Mouse (Mus musculus): ENCODE results near the gene Btbd17. TPM values are rescaled to one million over a fixed set of nuclear protein-coding genes. Genes with fewer than 3 reads are reported as not detected.

Btbd17 gene
- total RNA-seq, 2 experiments from 2014 or later, result 27.8 to 30.9 TPM

DNA sequence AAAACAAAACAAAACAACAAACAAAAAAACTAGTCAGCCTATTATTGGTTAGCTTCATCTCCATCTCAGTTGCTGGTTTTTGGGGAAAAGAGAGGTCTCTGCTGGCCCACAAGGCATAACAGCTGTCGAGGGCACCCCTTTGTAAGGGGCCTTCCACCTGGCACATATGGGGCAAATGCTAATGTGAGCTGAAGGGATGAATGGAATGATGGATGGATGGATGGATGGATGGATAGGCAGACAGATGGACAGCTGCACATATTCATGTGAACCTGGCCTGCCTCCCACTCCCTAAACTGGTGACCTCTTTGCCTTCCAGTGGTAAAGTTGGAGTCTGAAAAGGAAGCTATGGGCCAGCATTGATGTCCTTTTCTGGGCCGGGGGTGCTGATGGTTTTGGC, 11.3 kb upstream of the Btbd17 start:
- no peak for DNase-seq (ENCODE audit: extremely low spot score in 1 of 2, low spot score in 1 of 2)

DNA sequence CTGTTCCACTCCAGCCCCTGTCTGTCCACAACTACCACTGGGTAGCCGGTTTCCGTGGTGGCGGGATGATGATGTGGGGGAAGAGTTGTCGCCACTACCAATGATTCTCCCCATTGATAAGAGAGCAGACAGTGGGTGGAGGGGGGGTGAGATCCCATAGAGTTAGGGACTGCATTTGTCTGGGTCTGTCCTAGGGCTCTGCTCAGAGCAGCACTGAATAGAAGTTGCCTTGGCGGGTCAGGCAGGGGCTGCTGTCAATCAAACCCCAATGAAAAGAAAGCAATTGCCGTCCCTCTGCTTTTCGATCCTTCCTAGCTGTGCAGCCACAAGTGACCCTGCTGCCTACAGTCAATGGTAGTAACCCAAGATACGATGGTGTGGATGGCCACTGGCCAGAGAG, 8.2 kb upstream of the Btbd17 start:
- DNase-seq (ENCODE audit: extremely low spot score in 1 of 2, low spot score in 1 of 2), result no peak

GRCm38 (mm10) chr11:114802540-114803267, 7.0 kb upstream of the Btbd17 start:
- DNase-seq (ENCODE audit: extremely low spot score in 1 of 2, low spot score in 1 of 2), result no peak

- DNase-seq (ENCODE audit: extremely low spot score in 1 of 2, low spot score in 1 of 2), result no peak
Measured at GRCm38 (mm10) chr11:114801906-114802305, 6.2 kb upstream of the Btbd17 start.

GRCm38 (mm10) chr11:114798624-114799023, 2.9 kb upstream of the Btbd17 start, which contains the start of gene Gpr142:
Gpr142 (plus strand) TSS chr11:114798924.
- no peak for DNase-seq (ENCODE audit: extremely low spot score in 1 of 2, low spot score in 1 of 2)

GRCm38 (mm10) chr11:114797981-114798380, 2.2 kb upstream of the Btbd17 start:
- no peak for DNase-seq (ENCODE audit: extremely low spot score in 1 of 2, low spot score in 1 of 2)

DNA sequence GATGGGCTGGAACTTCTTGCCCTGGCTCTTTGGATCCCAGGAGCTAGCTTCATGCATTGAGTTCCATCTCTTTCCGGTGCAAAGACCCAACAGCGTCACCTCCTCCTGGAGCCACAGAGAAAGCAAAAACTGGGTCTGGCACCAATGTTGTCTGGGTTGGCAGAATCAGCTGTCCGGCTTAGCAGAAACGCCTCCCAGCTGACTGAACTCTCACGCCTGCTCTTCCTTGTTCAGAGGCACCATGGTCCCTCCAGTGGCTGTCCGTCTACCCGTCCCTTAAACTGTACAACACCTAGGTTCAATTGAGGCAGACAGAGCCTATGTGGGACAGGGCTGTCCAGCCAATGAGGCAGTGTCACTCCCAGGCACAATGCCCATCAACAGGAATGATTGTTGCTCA, 1.4 kb upstream of the Btbd17 start:
- DNase-seq (ENCODE audit: extremely low spot score in 1 of 2, low spot score in 1 of 2), result no peak

GRCm38 (mm10) chr11:114795231-114795746, 456 bp downstream of the Btbd17 start:
- peak; percentile 86 to 89 for DNase-seq (ENCODE audit: extremely low spot score in 1 of 2, low spot score in 1 of 2)

DNA sequence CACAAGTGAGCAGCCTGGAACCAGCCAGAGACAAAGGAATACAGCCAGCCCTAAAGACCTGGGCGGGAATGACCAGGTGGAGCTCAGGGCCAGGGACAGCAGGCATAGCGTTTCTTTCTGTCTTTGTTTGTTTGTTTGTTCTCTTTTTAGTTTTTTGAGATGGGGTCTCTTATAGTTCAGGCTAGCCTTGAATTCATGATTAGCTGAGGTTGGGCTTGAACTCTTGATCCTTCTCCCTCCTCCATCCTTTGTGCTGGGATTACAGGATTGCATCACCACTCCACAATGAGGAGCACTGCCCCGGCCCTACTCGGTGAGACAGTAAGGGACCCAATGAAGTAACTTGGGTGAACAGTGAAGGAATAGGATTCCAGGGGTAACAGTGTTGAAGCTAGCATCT, 1.1 kb downstream of the Btbd17 start:
- DNase-seq (ENCODE audit: extremely low spot score in 1 of 2, low spot score in 1 of 2), result no peak

GRCm38 (mm10) chr11:114793868-114794545, 1.7 kb downstream of the Btbd17 start:
- DNase-seq (ENCODE audit: extremely low spot score in 1 of 2, low spot score in 1 of 2), result no peak

DNA sequence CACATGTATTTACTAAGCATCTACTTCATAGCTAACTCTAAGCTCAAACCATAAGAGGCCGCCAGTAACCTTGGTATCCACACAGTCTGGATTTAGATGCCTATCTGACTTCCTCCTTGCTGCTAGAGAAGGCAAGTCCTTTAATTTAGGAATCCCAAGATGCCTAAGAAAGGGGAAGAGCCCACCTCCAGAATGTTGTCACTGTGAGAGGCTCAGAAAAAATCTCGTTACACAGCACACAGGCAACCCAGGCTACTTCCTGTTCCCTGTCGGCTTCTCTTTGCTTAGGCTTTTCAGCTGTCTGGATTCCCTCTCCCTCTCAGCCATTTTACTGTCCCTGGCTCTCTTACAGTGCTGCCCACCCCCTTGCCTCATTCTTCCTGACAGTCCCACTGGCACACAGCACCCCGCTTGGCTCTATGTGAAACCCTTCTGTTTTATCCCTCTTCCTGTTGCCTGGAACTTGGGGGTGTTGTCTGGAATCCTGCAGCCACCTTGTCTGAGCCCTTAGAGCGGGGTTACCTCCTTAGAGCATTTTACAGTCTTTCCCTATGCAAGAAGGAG, 2.7 kb downstream of the Btbd17 start:
- DNase-seq (ENCODE audit: extremely low spot score in 1 of 2, low spot score in 1 of 2), result no peak

- peak in 1 of 2 experiments; percentile 40 for DNase-seq (ENCODE audit: extremely low spot score in 1 of 2, low spot score in 1 of 2)
Measured at GRCm38 (mm10) chr11:114791891-114792411, 3.8 kb downstream of the Btbd17 start.

GRCm38 (mm10) chr11:114791351-114791889, 4.3 kb downstream of the Btbd17 start:
- no peak for DNase-seq (ENCODE audit: extremely low spot score in 1 of 2, low spot score in 1 of 2)

DNA sequence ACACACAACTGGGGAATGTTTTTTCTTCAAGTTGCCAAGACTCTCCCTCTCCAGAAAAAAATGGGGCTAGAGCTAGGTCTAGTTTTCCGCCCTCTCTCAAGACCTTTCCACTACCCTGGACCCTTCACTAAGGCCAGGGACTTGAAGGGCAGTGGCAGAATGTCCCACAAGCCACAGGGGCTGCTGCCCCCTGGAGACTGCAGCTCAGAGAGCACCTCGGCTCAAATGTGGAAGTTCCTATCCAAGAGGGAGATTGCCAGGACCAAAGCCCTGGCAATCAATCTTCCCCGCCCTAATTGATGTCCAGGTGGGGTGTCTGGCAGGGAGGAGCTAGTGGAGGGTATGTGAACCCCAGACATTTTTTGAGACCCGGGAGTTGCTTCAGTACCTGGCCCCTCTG, 4.9 kb downstream of the Btbd17 start:
- no peak for DNase-seq (ENCODE audit: extremely low spot score in 1 of 2, low spot score in 1 of 2)

DNA sequence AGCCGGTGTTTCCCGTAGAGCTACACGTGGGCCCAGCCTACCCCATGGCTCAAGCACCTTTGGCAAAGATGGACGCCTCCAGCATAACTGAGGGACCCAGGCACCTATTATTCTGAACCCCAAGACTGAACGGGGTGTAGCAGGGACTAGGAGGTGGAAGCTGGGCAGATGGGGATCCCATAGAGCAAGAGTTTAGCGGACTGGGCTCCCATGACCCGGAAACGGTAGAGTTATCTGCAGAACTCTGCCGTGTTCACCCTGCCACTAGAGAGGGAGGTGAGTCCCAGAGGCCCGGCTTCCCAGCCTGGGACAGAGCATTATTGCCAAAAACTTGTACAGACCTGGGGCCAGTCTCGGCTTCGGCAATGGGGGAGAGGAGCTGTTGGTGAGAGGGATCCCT, 5.6 kb downstream of the Btbd17 start:
- DNase-seq (ENCODE audit: extremely low spot score in 1 of 2, low spot score in 1 of 2), result no peak

GRCm38 (mm10) chr11:114789716-114790115, 6.0 kb downstream of the Btbd17 start:
- no peak for DNase-seq (ENCODE audit: extremely low spot score in 1 of 2, low spot score in 1 of 2)

DNA sequence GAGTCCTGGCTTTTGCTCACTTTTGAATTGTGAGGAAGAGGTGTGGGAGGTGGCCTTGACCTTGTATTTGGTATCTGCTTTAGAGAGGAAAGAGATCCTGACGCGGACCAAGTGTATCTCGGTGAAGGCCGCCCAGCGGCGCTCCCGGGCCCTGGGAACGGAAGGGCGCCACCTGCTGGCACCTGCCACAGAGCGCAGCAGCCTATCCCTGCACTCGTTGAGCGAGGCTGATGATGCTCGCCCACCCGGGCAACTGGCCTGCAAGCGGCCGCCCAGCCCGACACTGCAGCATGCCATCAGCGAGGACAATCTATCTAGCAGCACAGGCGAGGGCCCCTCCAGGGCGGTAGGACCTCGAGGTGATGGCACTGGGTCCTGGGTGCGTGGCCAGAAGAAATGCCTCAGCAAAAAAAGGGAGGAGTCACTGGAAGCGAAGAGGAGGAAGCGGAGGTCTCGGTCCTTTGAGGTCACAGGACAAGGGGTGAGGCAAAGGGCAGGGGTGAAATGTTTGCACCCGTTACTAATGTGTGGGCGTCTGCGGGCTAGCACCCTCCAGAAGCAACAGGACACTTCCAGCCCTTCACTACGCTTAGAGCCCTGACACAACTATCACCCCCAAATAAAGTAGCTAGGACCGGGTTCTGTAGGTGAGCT, 6.6 kb downstream of the Btbd17 start:
- peak; percentile 86 to 93 for DNase-seq (ENCODE audit: extremely low spot score in 1 of 2, low spot score in 1 of 2)

- no peak for DNase-seq (ENCODE audit: extremely low spot score in 1 of 2, low spot score in 1 of 2)
Measured at GRCm38 (mm10) chr11:114787611-114788010, 8.1 kb downstream of the Btbd17 start.

GRCm38 (mm10) chr11:114786326-114786725, 9.4 kb downstream of the Btbd17 start:
- DNase-seq (ENCODE audit: extremely low spot score in 1 of 2, low spot score in 1 of 2), result no peak

GRCm38 (mm10) chr11:114785892-114786291, 9.9 kb downstream of the Btbd17 start:
- DNase-seq (ENCODE audit: extremely low spot score in 1 of 2, low spot score in 1 of 2), result no peak

Data from layer of hippocampus, postnatal 25 days (tissue).